Mouse (Mus musculus) urinary bladder, adult 18-20 months (tissue): ENCODE data around the gene Tapt1.
"Not testable (repeated sequence)": the region's sequence is repeated elsewhere in the genome, so short reads cannot be mapped to it uniquely, and the experiment has no call there.

Experiments
- DNase-seq, 2 experiments: peaks; one replicate each; pipeline ENCODE4 v3.0.0; 2022; ENCODE audit warnings: low spot score in 2 of 2, mixed read lengths in 2 of 2

Gene Tapt1

DNA sequence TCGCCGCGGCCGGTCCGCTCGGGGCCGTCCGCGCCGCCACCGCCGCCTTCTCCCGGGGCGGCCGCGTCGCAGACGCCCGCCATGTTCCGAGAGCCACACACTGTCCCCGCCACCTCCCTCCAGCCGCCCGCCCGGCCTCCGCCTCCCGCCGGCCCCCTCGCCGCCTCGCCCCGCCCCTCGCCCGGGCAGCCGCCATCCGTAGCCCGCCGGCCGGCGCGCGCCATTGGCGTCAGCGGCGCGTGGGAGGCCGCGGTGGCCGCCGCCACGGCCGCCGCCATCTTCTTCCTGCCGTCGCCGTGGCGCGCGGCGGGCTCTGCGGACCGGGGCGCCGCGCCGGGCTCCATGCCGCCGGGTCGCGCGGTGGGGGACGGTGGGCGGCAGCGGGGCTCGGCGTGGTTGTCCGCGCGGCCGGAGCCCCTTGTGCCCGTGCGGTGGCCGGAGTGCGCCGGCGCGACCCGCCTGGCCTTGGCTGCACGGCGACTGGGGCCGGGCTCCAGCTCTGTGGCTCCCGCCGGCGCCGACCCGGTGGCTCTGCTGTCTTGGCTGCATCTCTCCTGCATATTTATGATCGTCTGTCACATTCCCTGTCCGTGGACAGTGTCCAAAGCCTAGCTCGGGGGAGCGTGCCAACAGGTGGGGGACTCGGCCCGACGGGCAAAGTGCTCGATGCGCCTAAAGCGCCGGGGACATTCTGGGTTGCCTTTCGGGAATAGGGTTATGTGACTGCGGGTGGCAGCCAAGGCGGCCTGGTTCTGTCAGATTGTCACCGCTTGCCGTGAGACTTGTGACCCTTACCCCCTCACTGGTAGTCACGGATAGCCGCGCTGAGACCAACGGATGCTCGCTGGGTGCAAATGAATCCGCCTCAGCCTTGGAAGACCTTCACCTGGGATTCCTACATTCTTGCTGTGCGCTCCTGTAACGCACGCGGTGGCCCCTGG lies at the start of gene Tapt1:
TSS of gene Tapt1 (minus strand) at position 106 of the 941 bp plus-strand sequence.
- DNase-seq: peak; percentile 82 to 86

DNA sequence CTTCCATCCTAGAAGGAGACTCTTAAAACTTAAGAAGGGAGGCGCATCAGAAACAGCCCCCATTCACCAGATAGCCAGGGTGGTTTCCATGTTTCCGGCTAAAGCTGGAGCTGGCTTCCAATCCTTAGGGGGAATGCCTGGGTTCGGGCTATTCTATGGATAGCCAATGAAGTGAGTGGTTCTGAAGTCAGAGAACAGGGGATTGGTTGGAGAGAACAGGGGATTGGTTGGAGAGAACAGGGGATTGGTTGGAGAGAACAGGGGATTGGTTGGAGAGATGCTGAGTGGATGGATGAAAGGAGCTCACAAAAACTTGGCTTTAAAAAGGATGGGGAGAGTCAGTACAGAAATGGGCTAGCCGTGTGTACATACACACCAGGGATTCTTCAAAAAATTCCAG lies 45.1 kb upstream of the Tapt1 start:
- no peak for DNase-seq

DNA sequence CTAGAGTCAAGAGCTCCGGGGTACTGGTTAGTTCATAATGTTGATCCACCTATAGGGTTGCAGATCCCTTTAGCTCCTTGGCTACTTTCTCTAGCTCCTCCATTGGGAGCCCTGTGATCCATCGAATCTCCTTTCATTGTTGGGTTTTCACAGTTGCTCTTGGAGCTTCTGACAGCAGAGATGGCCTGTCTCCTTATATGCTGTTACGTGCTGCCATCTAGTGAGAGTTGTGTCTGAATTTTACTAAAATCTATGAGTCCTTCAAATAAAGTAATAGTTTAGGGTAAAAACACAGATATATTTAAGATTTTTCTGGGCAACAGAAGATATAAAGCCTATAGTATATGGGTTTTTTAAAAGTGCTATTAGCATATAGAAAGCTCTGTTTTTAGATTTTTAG lies 42.1 kb upstream of the Tapt1 start:
- not testable (repeated sequence) for DNase-seq

DNA sequence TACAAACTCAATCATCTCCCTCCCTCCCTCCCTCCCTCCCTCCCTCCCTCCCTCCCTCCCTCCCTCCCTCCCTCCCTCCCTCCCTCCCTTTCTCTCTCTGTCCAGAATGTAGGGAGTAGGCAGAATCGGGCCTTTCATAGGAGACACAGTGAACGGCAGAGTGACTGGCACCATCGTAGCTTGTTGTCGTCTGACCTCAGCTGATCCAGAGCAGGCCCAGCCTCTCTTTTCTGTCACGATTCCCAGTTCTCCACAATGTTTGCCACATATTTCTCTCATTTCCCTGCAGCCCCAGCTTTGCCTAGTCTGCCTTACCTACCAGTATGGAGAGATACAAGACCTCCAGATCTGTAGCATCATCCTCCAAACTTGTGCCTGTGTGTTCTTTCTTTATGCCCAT lies 35.3 kb upstream of the Tapt1 start:
- DNase-seq: no peak

DNA sequence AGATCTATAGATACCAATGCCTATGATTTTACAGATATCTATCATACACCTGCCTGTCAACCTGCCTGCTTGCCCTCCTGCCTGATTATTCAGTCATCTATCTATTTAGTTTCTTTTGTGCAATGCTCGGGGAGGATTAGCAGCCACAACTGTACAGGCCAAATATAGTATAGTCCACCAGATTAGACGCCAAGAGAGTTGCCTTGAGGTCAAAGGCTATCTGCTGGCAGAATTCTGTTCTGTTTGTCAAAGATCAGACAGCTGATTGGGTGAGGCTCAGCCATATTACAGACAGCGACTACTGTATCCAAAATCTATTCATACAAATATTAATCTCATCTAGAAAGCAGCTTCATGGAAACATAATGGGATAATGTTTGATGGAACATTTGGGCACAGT lies 34.7 kb upstream of the Tapt1 start:
- no peak for DNase-seq

DNA sequence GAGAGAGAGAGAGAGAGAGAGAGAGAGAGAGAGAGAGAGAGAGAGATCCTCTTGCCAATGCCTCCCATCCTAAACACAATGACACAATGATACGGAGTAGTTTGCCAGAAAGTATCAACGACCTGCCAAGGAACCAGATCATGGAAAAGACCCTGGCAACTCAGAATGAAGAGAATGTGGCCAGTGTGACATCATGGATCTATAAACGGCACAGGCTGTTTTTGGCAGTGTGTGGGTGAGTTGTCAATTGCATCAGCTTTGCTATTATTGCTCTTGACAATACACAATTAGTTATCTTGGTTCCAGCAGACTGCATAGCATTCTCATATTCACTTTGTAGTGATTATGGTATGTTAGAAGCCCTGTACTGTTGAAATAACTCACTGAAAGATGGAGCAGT lies 33.3 kb upstream of the Tapt1 start:
- no peak for DNase-seq

DNA sequence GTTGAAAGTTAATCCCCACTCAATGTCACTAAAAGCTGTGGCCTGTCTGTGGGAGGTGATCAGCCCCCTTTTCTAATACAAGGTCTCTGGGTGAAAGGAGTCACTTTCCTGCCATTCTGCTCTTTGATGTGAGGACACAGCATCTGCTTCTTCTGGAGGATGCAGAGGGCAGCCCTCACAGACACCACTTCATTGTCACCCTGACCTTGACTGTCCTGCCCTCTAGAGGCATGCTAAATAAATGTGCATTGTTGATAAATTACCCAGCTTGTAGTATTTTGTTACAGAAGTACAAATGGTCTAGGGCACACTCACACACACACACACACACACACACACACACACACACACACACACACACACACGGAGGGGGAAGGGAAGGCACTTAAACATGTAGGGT lies 31.7 kb upstream of the Tapt1 start:
- no peak for DNase-seq

DNA sequence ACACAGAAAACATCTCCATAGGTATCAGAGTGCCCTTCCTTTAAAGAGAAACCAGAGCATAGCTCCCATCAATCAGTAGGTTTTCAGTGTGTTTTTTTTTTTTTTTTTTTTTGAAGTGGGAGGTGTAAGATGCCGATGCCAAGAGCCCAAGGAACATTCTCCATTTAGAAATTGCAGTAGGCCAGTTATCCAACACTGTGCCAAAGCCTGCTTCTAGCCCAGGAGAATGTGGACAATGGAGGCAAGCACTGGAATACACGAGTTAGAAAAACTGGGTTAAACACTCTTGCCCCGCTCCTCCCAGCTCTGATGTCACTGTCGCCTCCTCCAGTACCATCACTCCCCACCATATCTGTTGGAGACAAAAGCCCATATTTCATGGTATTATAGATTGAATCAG lies 31.0 kb upstream of the Tapt1 start:
- no peak for DNase-seq

DNA sequence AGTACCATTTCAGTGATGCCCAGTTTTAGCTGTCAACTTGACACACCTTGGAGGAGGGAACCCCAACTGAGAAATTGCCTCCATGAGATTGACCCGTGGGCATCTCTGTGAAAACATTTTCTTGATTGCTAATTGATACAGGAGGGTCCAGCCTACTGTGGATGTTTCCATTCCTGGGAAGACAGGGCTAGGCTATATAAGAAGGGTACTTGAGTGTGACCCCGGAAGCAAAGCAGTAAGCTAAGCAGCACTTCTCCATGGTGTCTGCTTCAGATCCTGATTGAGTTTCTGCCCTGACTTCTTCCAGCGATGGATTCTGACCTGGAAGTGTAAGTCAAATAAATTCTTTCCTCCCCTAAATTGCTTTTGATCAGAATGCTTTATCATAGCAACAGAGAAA lies 30.1 kb upstream of the Tapt1 start:
- DNase-seq: no peak

DNA sequence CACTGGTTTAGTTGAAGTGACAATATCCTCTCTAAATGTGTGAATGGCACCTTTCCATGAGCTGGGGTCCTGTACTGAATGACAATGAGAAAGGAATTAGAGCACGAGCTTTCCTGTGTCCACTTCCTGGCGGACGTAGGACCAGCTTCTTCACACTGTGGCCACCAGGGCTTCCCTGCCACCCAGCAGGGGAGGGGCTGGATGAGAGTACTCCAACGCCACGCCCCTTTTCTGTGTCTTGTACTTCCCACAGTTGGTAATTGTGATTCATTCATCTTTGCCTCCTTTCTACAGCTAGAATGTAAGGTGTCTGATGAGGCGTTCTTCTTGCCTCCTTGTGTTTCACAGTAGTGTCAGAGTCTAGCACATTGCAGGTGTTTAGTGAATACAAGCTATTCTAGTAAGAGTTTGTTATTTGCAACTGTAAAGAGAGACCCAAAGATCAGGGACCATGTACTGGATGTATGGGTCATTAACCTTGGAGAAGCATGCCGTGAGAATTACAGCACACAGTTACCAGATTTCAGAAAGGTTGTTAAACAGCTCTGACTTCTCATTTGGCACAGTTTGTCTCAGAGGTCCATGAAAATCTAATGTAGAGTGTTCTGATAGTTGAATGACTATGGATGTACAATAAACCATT lies 29.5 kb upstream of the Tapt1 start:
- DNase-seq: no peak

DNA sequence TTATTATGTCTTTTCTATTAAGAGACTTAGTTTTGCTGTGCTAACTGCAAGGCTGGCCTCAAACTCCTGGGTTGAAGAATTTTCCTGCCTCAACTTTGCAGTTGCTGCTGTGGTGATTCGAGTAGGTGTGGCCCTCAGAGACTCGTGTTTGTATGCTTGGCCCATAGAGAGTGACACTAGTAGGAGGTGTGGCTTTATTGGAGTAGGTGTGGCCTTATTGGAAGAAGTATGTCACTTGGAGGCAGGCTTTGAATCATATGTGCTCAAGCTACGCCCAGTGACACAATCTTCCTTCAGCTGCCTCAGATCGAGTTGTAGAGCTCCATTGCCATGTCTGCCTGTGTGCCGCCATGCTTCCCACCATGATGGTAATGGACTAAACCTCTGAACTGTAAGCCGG lies 27.0 kb upstream of the Tapt1 start:
- DNase-seq: no peak

DNA sequence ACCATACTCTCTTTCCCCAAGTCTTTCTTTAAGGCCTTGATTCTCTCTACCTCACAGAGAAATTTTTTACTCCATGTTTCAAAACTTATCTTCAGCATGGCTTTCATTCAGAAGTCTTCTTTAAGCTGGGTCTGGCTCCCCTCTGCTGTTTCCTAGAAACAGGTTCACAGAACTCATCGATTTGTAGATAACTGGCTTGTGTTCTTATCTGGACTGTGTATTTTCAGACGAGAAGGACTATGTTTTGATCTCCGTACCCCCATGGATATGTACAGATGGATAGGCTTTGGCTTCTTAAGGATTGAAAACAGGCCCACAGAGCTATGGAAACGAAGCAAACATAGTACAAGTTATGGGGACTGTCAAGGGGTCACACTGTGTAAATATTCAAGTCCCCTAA lies 26.0 kb upstream of the Tapt1 start:
- DNase-seq: no peak

DNA sequence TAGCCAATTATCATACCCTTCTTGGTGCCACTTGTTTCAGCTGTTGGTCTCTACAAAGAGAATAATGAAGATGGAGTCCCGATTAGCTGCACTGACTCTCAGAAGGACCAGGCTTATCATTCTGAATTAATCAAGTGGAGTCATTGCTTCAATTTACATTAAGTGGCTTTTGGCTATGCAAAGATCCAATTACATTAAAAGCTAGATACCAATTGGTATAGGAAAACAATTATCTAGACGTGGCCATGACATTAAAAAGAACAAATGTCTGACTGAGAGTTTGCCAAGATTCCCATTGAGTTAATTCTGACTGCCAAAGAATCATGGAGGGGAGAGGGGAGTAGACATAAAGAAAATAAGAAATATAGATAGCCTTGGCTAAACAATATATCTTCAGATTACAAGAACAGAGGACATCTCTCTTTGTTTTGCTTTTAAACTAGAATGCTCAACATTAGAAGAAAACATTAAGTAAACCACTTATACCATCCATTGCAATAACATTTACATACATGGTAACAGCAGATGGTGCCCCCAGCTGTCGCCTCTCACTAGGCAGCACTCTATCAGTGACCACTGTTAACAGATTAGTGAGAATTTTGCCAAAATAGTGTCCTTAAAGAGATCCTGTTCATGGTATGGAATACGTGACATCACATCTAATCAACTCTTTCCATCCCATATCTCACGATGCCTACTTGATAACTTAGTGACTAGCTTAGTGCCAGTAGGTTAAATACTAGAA lies 24.0 kb upstream of the Tapt1 start:
- no peak for DNase-seq

DNA sequence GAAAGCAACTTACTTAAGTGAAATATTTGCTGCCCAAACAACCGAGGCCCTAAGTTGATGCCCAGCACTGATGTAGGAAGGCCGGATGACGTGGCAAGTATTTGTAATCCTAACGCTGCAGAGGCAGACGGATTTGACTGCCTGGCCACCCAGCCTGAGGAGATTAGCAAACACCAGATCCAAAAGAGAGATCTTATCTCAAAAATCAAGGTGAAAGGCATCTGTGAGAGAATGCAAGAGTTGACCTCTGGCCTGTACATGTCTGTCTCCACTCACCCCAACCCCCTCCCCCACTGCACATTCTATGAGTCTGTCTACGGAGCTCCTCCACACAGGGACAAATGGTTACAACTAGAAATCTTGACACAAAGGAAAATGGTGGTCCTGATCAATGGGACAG lies 22.9 kb upstream of the Tapt1 start:
- DNase-seq: no peak

DNA sequence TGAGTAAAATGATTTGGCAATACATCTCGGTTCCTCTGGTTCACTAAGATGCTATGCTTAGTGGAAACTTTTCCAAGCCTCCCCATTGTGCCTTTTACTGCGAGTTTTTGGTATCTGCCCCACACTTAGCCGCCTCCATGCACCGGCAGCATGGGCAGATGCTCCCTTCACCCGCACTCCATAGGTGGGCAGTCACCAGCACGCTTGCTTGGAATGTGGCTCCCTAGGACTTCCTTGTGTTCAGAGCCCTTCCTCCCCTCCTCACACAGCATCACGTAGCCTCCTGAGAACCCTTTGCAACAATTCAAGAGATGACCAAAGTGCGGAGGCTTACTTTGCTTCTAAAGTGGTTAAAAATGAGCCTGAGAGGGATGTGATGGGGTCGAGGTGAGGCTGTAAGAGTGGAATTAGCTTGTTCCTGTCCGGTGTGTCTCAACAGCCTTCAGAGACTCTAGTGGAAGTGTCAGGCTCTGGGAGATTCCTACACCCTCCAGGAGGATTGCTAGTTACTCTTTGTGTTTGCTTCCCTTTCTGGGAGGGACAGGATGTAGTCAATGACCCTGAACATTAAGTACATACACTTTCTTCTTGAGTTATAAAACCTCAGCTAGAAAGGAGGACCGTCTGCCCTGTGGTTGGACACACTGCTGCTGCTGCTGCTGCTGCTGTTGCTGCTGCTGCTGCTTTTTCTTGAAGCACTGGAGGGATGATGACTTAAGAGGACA lies 20.2 kb upstream of the Tapt1 start:
- no peak for DNase-seq

DNA sequence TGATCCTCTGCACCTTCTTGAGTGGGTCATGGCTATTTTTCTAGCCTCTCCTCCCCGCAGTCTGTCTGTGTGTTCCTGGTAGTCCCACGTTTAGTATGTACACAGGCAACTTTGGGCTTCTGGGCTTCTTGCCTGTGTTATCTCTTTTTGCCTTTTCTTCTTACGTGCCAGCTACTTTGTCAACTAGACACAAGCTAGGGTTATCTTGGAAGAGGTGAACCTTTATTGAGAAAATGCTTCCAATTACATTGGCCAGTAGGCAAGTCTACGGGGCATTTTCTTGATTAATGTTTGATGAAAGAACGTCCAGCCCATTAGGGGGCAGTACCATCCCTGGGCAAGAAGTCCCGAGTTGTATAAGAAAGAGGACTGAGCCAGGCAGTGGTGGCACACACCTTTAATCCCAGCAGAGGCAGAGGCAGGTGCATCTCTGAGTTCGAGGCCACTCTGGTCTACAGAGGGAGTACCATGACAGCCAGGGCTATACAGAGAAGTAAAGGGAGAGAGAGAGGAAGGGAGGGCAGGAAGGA lies 18.5 kb upstream of the Tapt1 start:
- no peak for DNase-seq

DNA sequence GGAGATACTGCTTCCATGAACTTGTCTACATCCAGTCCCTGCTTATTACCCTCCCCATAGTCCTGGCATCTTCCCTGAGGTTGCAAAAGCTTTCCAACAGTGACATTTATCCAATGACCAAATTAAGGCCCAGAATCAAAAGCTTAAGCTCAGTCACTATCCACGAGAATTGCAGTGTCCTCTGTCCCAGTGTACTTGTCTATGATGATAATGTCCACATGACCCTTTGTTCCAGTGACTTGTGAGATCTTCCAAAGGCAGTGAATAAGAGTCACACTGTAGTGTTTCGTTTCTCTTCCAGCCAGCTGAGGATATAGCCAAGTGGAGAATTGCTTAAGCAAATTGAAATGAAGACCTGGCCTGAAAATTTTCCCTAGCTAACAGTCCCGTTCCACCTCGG lies 16.4 kb upstream of the Tapt1 start:
- DNase-seq: no peak

DNA sequence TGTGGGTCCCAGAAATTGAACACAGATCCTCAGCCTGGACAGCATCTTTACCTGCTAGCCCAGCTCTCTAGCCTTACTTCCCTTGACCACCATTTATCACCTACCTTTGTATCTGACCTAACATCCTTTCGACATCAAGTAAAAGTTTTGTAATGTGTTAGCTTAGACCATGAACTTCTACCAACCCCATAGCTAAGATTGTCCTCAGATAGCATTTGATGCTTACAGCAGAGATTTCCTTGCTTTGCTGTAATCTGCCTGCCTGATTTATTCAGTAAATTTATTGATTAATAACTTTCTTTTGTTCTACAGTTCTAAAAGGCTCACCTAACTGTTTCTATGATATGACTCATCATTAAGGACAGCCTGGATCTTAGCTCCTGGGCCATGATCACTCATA lies 15.3 kb upstream of the Tapt1 start:
- no peak for DNase-seq

DNA sequence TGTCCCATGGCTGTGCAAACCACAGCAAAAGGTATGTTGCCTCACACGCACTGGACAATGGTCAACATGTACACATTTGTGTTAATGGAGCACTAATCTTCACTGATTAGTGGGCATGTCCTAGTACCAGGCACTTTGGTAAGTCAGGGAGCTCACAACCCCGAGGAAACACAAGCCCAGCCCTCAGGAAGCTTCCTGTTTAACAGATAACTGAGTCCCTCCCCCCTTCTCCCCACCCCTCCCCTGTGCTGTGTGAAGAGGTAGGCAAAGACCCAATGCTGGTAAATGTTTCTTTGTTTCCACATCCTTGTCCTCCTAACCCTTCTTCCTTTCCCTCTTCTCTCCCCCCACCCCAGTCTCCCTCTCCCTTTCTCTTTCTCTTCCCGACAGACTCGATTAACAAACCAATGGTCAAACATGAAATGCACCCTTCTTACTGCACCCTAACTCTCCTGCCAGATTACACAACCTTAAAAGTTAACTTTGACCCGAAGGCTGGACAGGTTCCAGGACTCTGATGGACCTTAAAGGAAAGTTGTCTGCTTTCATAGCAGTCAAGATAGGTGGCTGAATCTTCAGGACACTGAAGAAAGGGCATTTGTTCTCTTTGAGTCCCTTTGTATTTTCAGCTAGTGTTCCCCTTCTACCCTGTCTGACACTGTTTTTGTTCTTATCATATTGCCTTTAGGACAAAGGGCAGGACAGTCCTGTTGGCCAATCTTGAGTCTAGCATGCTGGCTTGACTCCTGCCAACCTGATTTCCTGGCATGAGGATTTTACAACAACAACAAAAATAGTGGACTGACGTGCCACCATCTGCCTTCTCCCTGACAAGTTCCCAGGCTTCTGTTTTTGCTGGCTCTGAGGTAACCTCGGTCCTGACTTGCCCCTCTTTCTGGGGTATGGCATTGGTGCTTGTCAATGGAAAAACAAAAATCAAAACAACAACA lies 13.0 kb upstream of the Tapt1 start:
- DNase-seq: no peak

DNA sequence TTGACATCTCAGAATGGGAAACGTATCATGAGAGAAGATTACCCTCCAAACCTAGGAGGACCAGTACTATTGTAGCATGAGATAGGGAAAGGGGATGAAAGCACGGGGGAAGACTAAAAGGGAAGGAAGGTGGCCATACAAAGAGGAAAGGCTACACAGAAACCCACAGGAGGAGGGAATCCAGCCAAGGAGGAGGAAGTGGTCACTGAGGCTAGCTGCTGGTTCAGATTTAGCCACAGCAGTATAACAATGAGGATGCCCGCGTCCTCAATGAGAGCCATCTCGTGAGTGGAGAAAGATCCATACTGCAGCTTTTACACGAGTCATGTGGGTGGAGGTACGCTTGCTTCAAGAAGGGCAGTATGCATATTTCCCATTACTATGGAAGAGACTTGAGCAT lies 11.8 kb upstream of the Tapt1 start:
- no peak for DNase-seq

DNA sequence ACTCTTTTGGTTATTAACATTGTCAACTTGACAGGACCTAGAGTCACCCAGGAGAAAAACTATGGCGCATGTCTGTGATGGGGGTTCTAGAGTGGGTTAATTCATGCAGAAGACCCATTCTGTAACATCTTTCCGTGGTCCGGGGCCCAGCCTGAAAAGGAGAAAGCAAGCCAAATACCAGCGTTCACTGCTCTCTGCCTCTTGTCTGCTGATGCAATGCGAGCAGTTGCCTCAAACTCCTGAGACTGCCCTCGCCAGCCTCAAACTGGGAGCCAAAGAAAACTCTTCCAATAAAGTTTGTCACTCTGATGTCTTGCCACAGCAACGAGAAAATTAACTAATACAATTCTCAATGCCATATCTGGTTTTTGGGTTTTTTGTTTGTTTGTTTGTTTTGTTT lies 8.2 kb upstream of the Tapt1 start:
- no peak for DNase-seq
